Mouse (Mus musculus): ENCODE results near the gene Rgcc. TPM values are rescaled to one million over a fixed set of nuclear protein-coding genes. Genes with fewer than 3 reads are reported as not detected.

Rgcc gene
- total RNA-seq, 2 experiments from 2014 or later: 46.9 to 78.3 TPM

DNA sequence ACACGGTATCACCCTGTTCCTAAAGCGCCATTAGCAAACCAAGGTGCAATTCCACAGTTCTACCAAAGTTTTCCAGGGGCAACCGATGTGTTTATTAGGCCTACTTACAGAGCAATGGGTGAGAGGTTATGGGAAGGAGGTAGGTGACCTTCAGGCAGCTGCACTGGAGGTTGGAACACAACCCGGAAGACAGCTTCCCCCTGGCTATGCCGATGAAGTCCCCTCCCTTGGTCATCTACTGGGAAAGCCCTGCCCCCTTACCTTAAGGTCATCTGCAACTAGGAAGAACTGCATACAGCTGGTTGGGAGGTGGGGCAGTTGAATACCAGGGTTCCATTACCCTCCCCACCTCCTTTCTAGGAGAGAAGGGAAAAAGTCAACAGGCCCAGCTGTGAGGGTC is 15.9 kb downstream of the Rgcc start:
- intact Hi-C loops (cut with DNase I): no loop called here
- DNase-seq: no peak
- Histone ChIP-seq H3K27ac (no peak overlapping the region), H3K4me3 (no peak overlapping the region)
- TF ChIP-seq CTCF (IDR thresholded peaks at IDR 0.05): no peak

DNA sequence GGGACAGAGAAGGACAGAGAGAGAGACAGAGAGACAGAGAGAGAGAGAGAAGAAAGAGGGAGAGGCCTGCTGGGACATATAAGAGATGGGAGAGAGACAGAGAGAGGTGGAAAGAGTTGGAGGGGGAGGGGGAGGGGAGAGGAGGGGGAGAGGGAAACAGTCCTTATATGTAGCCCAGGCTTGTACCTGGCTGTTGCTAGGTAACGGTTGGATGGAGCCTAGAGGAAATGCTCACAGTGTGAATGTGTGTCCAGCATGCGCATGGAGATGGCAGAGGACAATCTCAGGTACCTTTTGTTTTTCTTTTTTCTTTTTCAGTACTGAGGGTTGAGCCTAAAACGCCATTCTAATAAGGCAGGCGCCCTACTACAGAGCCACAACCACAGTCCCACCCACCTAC is 16.8 kb downstream of the Rgcc start:
- no peak for TF ChIP-seq CTCF (IDR thresholded peaks at IDR 0.05)
- Histone ChIP-seq H3K4me3 (no peak overlapping the region), H3K27ac (no peak overlapping the region)
- intact Hi-C loops (cut with DNase I): no loop called here
- no peak for DNase-seq

DNA sequence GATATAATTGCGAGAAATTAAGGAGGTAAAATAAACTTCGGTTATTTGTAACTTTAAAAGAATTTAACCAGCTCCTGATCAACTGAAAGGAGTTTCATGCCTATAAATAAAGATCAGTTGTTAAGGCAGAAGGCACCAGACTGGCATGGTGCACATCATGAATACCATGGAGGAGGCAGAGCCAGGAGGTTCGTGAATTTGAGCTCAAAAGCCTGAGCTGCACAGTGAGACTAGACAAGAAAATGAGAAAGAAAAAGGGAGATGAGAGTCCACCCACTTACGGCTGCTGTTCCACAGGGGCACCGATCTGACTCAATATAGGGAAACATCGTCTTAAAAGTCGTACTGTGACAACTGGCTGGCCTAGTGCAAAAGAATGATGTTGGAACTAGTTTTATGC is 17.5 kb downstream of the Rgcc start:
- DNase-seq: no peak
- Histone ChIP-seq H3K4me3 (no peak overlapping the region), H3K27ac (no peak overlapping the region)
- intact Hi-C loops (cut with DNase I): no loop called here
- no peak for TF ChIP-seq CTCF (IDR thresholded peaks at IDR 0.05)

DNA sequence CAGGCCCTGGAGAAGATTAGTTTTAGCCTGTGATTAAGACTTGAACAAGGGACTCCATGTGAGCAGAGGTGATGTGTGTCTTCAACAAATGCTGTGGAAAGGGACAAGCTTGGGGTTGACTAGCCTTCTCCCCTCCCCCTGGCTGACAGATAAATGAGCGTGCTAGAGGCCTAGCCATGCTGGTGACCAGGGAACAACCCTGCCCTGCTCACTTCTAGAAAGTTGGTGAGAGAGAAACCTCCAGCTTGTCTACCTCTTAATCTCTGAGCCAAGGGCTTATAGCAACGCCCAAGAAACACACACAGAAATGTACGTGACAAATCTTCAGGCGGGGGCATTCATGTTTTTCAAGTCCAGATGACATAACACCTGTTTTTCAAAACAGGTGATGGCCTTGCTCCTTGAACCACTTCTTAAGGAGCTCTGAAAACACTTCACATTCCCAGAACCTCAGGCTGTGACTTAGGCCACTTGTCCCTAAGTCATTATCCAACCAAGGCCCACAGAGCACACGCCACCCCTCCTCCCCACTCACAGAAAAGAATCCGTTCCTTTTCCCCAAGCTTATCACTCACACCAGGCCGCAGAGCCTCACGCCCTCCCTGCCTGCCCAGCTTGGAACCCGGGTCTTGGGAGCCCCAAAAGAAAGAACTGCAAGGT is 19.4 kb downstream of the Rgcc start:
- Histone ChIP-seq H3K27ac (no peak overlapping the region), H3K4me3 (no peak overlapping the region)
- no peak for TF ChIP-seq CTCF (IDR thresholded peaks at IDR 0.05)
- intact Hi-C loops (cut with DNase I): no loop called here
- DNase-seq: no peak

DNA sequence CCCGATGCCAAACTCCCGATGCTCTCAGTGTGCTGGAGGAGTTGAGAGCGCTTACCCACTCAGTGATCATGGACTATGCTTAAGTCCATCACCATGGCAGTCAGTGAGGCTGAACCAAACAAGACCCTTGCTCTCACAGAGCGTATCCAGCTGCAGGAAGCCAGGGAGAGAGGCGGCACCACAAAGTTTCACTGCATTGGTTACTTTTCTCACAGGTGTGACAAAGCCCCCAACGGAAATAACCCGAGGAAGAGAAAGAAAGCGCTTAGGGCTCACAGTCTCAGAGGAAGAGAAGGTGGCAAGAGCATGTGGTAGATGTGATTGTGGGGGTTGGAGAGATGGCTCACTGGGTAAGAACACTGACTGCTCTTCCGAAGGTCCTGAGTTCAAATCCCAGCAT is 21.0 kb downstream of the Rgcc start:
- intact Hi-C loops (cut with DNase I): no loop called here
- Histone ChIP-seq H3K4me3 (no peak overlapping the region), H3K27ac (peak overlapping the region; percentile 82)
- no peak for TF ChIP-seq CTCF (IDR thresholded peaks at IDR 0.05)
- DNase-seq: no peak

DNA sequence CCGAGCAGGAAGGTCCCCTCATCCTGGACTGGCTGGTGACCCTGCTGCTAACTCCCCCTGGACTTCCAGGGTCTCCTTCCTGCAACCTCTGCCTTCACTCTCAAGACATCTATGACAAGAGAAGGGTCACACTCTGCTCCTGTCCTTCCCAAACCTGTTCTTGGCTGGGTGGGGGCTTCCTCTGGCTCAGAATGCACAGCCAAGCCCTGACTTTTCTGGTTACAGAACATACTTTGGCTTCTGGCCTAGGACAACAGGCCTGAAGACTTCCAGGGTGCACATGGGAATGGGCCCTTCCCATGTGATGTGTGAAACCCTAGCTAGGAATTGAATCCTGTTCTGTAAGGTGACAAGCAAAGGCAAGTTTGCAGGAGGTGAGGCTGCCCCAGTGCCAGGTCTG is 22.0 kb downstream of the Rgcc start:
- no peak for TF ChIP-seq CTCF (IDR thresholded peaks at IDR 0.05)
- intact Hi-C loops (cut with DNase I): loop anchor here (5.0 kb wide), 1 partner anchor 97 kb away; no protein-coding TSS in a partner anchor
- H3K27ac ChIP-seq: peak overlapping the region; percentile 82
- H3K4me3 ChIP-seq: no peak overlapping the region
- peak; percentile 49 for DNase-seq

DNA sequence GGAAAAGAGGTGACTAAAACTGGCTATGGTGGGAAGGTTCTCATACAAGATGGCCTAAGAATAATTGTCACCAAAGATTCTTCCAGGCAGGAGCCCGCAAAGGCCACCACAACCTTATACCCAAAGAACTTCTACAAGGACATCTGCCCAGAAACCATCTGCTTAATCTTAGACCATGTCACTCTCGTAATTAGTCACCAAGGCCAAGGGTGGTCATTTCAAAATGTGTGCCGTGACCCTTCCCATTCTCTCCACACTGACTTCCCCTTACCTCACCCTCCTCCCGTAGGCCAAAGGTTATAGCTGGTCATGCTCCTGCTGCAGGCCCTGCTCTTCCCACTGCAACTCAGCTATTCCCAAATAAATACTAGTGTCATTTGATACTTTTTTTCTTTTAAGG is 22.5 kb downstream of the Rgcc start:
- H3K27ac ChIP-seq: peak overlapping the region; percentile 82

DNA sequence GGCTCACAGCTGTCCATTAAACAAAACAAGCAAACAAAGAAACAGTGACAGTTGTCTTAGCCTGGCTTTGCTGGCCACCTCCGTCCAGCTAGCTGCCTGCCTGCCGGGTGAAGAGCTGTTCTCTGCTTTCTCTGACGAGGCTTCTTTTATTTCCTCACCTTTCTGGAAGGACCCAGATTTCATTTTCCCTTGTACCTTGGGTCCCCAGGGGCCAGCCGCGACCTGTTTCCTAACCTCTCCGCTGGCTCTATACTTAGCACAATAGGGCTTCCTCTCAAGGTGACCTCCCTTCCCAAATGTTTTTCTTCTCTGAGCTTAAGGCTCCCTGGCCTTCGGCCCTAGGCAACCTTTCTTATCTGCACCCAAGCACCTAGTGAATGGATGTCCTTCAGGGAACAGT is 23.5 kb downstream of the Rgcc start:
- intact Hi-C loops (cut with DNase I): loop anchor here (5.0 kb wide), 1 partner anchor 96 kb away; no protein-coding TSS in a partner anchor
- no peak for TF ChIP-seq CTCF (IDR thresholded peaks at IDR 0.05)
- peak overlapping the region; percentile 82 for H3K27ac ChIP-seq
- no peak overlapping the region for H3K4me3 ChIP-seq
- peak; percentile 55 for DNase-seq

More for the DNA sequence above, 22.5 kb downstream of the Rgcc start:
- DNase-seq: no peak
- no peak overlapping the region for H3K4me3 ChIP-seq
- no peak for TF ChIP-seq CTCF (IDR thresholded peaks at IDR 0.05)
- intact Hi-C loops (cut with DNase I): loop anchor here (5.0 kb wide), 1 partner anchor 97 kb away; no protein-coding TSS in a partner anchor

DNA sequence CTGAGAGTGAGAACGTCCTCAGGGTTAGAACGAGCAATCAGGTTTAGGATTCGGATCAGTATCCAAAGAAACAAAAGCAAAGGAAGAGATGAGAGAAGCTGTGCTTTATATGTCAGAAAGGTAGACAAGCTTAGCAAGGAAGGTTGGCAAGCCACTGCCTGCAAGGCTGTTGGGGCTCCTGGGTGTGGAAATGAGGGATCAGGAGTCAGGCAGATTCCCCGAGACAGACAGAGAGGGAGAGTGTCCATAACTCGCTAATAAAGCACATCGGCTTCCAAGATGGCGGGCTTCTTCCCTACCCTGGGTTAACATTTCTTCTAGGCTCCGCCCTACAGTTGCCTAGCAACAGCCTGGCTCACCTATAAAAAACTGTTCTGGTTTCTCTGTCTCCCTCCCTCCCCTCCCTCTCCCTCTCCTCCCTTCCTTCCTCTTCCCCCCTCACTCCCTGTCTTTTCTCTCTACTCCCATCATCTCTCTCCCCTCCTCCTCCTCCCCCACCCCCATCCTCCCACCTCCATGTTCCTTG is 25.5 kb downstream of the Rgcc start:
- TF ChIP-seq CTCF (IDR thresholded peaks at IDR 0.05): no peak
- Histone ChIP-seq H3K27ac (peak overlapping the region; percentile 32; the same call in 1 of the 2 replicates), H3K4me3 (no peak overlapping the region)
- intact Hi-C loops (cut with DNase I): loop anchor here (5.0 kb wide), 1 partner anchor 94 kb away; no protein-coding TSS in a partner anchor
- DNase-seq: no peak

DNA sequence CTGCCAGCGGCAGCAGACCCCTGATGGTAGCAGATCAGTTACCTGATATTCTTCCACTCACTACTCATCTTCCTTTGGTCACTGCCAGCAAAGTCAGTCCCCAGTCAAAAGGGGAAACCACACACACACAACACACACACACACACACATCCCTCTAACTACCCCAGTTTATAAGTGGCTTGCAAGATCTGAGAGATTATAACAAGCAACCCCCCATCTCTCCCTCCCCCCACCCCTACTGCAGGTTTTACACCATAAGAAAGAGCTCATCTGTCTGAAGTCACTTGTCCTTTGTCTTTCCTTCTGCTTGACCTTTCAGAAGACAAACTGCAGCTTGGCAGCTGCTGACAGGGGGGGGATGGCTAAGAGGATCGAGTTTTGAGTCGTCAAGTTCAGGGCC is 26.0 kb downstream of the Rgcc start:
- Histone ChIP-seq H3K4me3 (no peak overlapping the region), H3K27ac (peak overlapping the region; percentile 78; the same call in 1 of the 2 replicates)
- intact Hi-C loops (cut with DNase I): loop anchor here (5.0 kb wide), 1 partner anchor 93 kb away; no protein-coding TSS in a partner anchor
- TF ChIP-seq CTCF (IDR thresholded peaks at IDR 0.05): no peak
- DNase-seq: no peak

DNA sequence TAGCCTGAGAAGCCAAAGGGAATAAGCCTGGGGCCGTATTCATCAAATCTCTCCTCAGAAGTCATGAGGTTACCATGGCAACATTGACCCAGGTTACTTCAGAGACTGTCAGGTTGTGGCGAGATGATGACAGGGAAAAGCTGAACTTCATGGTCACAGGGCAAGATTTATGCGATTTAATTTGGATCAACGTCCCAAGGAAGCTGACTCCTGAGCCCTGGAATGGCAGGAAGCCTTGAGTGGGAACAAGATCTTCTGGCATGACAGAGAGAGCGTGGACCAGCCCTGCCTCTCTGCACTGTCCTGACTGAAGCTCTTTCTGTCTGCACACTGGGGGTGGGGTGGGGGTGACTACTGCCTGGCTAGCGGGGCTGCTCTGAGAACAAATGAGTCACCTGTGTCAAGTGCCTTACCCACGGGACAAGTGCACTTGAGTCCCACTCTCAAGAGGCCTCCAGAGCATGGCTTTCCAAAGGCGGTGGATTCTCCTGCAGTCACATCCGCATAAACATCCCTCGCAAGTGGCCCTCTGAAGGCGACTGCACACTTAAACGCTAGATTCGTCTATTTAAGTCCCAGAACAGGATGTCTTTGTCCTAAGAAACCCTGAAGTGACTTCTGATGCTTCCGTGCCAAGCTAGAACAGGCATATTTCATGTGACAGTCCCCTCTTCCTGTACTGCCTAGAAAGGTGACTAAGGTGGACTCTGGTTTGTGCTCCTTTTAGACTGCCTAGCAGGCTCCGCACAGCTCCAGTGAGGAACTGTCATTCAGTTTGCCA is 27.6 kb downstream of the Rgcc start:
- no peak overlapping the region for H3K4me3 ChIP-seq
- peak overlapping the region; percentile 78 for H3K27ac ChIP-seq
- intact Hi-C loops (cut with DNase I): no loop called here
- DNase-seq: no peak
- no peak for TF ChIP-seq CTCF (IDR thresholded peaks at IDR 0.05)

DNA sequence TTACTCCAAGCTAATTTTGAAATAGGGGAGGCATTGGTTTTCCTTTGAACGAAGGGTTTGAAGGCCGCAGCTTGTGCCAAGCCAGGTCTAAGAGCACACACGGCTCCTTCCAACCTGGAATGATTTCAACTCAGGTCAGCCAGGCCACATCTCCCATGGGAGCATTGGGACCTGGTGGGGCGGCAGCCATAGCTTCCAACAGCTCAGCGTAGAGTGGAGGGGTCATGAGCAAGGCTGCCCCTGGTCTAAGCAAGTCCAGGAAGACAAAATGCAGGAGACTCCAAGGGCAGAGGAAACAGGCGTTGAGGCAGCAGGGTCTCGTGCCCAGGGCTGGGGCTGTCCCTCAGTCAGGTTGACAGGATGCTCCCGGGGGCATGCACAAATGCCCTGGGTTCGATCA is 28.5 kb downstream of the Rgcc start:
- no peak for DNase-seq
- intact Hi-C loops (cut with DNase I): no loop called here
- Histone ChIP-seq H3K4me3 (no peak overlapping the region), H3K27ac (peak overlapping the region; percentile 78)
- no peak for TF ChIP-seq CTCF (IDR thresholded peaks at IDR 0.05)

DNA sequence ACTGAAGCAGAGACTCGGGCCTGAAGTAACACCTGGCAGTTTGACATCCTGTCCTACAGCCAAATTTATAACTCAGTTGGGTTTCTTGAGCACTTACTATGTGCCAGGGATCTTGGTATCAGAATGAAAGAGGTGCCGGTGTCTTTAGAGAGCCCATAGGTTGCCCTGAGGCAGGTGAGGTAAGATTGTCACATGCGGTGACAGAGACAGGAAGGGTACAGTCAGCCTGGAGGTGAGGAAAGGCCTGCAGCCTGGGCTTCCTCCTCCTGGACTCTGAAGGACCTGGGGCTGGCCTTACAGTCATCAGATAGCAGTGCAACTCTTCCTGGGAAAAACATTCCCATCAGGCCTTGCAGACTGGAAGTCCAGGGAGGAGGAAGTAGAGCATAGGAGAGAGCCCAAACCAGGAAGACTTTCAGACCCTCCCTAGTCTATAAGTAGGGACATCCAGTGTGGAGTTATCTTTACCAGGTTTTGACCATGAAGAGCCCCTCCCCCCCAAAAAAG is 29.2 kb downstream of the Rgcc start:
- no peak for DNase-seq
- H3K4me3 ChIP-seq: no peak overlapping the region
- intact Hi-C loops (cut with DNase I): no loop called here
- H3K27ac ChIP-seq: peak overlapping the region; percentile 78
- TF ChIP-seq CTCF (IDR thresholded peaks at IDR 0.05): no peak

Measured in gastrocnemius, adult 2 months (tissue).